Mouse (Mus musculus): ENCODE measurements around the gene Gm20931.
"Not testable (repeated sequence)": the region's sequence is repeated elsewhere in the genome, so short reads cannot be mapped to it uniquely, and the experiment has no call there.

Gm20931 gene

GRCm38 (mm10) chrY:55213420-55213819 lies at the start of gene Gm20931:
Gene Gm20931, plus strand, starts transcription at chrY:55213720.
- DNase-seq (ENCODE audit: low read depth in 2 of 2, low spot score in 2 of 2), result not testable (repeated sequence)
